Mouse (Mus musculus) hindbrain, postnatal 0 days (tissue): Measurements from ENCODE around the gene Slc37a3. TPM values are rescaled to one million over a fixed set of nuclear protein-coding genes. Genes with fewer than 3 reads are reported as not detected.

Source experiments
- ATAC-seq: fragments of 200-750 bp; cut with Nextera tagmentation; 2 replicates; pipeline ENCODE4 v1.8.0; 2017; ENCODE audit warnings: mild to moderate bottlenecking, moderate TSS enrichment, moderate library complexity
- DNase-seq: peaks from one replicate; pipeline ENCODE4 v3.0.0-alpha.2; 2015; ENCODE audit warnings: low spot score
- H3K27ac ChIP-seq: fragments of 300-500 bp; sonication (generic); 2 replicates; pipeline ENCODE4 v1.5.1; 2014; ENCODE audit warnings: mild to moderate bottlenecking
- H3K27me3 ChIP-seq: fragments of 300-500 bp; sonication (generic); 2 replicates; pipeline ENCODE4 v1.6.1; 2014; ENCODE audit warnings: low read length, mixed read lengths; ENCODE audit not compliant: insufficient read depth
- H3K36me3 ChIP-seq: fragments of 300-500 bp; sonication (generic); 2 replicates; pipeline ENCODE4 v1.6.1; 2014; ENCODE audit warnings: low read length, mixed read lengths; ENCODE audit not compliant: insufficient read depth
- H3K4me1 ChIP-seq: fragments of 300-500 bp; sonication (generic); 2 replicates; pipeline ENCODE4 v1.6.1; 2014; ENCODE audit warnings: antibody characterized with exemption, low read length, mixed read lengths; ENCODE audit not compliant: insufficient read depth
- H3K4me2 ChIP-seq: fragments of 300-500 bp; sonication (generic); 2 replicates; pipeline ENCODE4 v1.6.1; 2014; ENCODE audit warnings: low read depth, mild to moderate bottlenecking, low read length, moderate library complexity, mixed read lengths
- H3K4me3 ChIP-seq: fragments of 300-500 bp; sonication (generic); 2 replicates; pipeline ENCODE4 v1.5.1; 2014; ENCODE audit warnings: low read length
- H3K9ac ChIP-seq: fragments of 300-500 bp; sonication (generic); replicated peaks from 2 replicates; pipeline ENCODE4 v1.6.1; 2014; ENCODE audit warnings: mild to moderate bottlenecking, low read length, moderate library complexity, mixed read lengths
- H3K9me3 ChIP-seq: fragments of 300-500 bp; sonication (generic); 2 replicates; pipeline ENCODE4 v1.6.1; 2016; ENCODE audit warnings: low read length, mixed read lengths
- CTCF ChIP-seq: IDR thresholded peaks from 2 replicates; pipeline ENCODE4 v1.5.1; 2016; ENCODE audit warnings: antibody characterized with exemption, control low read depth, low read depth
- WGBS: fragments of 180-500 bp; shearing (Covaris S2); extraction: QIAGEN DNeasy Blood & Tissue Kit; methylation state at CpG from one replicate; pipeline ENCODE4 v1.1.7; 2014; 5-methylcytosine and 5-hydroxymethylcytosine counted together
- polyA plus RNA-seq: library from polyadenylated mRNA; unstranded; fragments of >200 nt; fragmentation: Nextera tagmentation; extraction: Ambion mirVana; gene quantifications from 2 replicates; pipeline ENCODE4 v1.2.1, GENCODE M21; 2015
- total RNA-seq: library from RNA; depleted of rRNA; stranded (reverse); fragments of >200 nt; gene quantifications from 2 replicates; pipeline ENCODE4 v1.2.3, GENCODE M21; 2014

Slc37a3 gene
- total and polyA plus RNA-seq, 2 experiments from 2014 or later, result 45.6 to 48.2 TPM

DNA sequence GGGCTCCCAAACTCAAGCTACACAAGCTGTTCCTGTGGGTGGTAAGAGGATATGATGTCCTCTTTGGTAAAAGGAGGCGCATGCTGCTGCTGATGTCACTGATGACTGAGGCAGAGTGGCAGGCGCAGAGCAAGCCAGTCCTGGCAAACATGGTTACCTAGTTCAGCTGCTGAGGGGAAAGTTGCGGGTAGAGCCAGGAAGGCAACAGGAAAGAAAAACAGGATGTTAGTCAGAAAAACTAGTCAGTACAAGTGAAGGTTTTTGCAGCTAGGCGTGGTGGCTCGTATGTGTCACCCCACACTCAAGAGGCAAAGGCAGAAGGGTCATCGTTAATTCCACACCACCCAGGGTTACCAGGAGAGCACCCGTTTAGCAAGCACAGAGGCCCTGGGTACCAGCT is 43.3 kb downstream of the Slc37a3 start:
- no peaks in the 10 kb centered on the region for H3K9me3 ChIP-seq
- no peaks in the 10 kb centered on the region for H3K27me3 ChIP-seq
- H3K4me2 ChIP-seq, result no peak overlapping the region
- 90% methylated on average over 7 of the region's 7 CpGs for WGBS
- H3K36me3 ChIP-seq, result peaks cover 24% of the 10 kb centered on the region
- H3K4me1 ChIP-seq, result no peaks in the 10 kb centered on the region
- no peak overlapping the region for H3K4me3 ChIP-seq
- DNase-seq (no peak), ATAC-seq (no peak)
- H3K27ac ChIP-seq, result no peak overlapping the region
- TF ChIP-seq CTCF, result no peak
- H3K9ac ChIP-seq, result no peak overlapping the region

DNA sequence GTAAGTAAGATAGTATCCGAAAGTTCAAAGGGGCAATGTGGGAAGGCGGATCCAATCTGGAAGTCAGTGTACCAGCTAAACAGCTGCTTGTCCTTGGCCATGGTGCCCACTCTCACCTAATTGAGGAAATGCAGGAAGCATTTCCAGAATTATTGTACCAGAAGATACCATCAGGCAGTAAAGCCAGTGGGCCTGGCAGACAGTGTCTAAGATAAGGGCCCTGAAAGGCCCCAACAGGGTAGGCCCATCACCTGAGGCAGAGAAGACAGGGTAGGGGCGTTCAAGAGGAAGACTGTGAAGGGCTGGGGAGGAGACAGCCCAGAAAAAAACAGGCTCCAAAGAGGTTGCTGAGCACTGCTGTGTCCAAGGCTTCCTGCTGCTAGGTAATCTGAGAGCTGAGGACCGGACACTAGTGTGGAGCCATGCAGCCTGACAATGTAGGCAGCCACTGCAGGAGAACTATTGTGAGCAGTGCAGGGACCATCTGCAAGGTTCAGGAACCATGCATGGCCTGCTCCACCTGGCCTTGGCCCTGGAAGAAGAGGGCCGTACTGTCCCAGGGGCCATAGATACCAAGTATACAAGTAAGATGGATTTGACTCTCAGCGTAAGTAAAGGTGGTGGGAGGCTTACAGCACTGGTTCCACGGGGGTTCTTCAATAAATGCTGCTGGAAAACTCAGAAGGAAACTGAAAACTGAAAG is 45.3 kb downstream of the Slc37a3 start:
- H3K27ac ChIP-seq, result no peak overlapping the region
- ATAC-seq (no peak), DNase-seq (no peak)
- H3K4me1 ChIP-seq, result no peaks in the 10 kb centered on the region
- peaks cover 19% of the 10 kb centered on the region for H3K36me3 ChIP-seq
- no peak overlapping the region for H3K4me3 ChIP-seq
- WGBS, result 86% methylated on average over 7 of the region's 7 CpGs
- H3K27me3 ChIP-seq, result no peaks in the 10 kb centered on the region
- no peak overlapping the region for H3K9ac ChIP-seq
- H3K9me3 ChIP-seq, result no peaks in the 10 kb centered on the region
- H3K4me2 ChIP-seq, result no peak overlapping the region
- no peak for TF ChIP-seq CTCF

DNA sequence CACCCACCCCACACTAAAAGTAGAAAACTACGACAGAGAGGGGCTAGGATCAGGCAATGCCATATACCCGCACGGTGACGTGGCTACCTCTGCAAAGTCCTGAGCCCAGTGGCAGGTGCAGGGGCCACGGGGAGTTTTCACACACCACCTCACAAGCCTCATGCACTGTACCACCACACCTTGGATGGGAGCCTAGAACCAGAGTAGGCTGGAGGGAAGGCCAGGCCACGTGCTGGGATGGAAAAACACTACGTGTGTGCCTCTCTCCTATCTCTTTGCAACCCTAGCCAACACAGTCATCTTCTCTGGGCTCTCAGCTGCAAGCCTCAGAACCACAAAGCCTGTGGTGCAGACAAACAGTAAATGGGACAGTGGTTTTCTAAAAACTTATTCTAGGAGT is 46.5 kb downstream of the Slc37a3 start:
- 90% methylated on average over 7 of the region's 7 CpGs for WGBS
- Histone ChIP-seq H3K9me3 (no peaks in the 10 kb centered on the region), H3K27ac (no peak overlapping the region), H3K4me2 (no peak overlapping the region), H3K4me3 (no peak overlapping the region), H3K27me3 (no peaks in the 10 kb centered on the region), H3K36me3 (peaks cover 10% of the 10 kb centered on the region; the same call in 1 of the 2 replicates), H3K4me1 (no peaks in the 10 kb centered on the region), H3K9ac (no peak overlapping the region)
- no peak for DNase-seq
- no peak for ATAC-seq
- TF ChIP-seq CTCF, result no peak

DNA sequence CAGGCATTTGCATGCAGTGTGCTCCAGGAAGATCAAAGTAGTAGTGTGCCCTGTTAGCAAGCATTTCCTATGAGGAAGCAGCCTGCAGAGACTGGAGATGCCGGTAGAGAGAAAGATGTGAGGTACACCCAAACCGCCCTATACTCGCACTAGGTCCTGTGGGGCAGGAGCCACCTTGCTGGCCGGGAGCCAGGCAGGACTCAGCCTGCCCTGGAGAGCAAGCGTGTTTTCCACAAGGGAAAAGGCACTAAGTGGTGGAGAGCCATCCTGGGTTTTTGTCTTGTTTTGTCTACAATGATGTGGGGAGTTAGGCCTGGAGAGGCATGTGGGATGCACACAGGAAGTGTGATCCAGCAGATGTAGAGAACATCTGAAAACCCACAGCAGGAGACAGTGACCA is 57.2 kb downstream of the Slc37a3 start:
- 88% methylated on average over 5 of the region's 5 CpGs for WGBS

DNA sequence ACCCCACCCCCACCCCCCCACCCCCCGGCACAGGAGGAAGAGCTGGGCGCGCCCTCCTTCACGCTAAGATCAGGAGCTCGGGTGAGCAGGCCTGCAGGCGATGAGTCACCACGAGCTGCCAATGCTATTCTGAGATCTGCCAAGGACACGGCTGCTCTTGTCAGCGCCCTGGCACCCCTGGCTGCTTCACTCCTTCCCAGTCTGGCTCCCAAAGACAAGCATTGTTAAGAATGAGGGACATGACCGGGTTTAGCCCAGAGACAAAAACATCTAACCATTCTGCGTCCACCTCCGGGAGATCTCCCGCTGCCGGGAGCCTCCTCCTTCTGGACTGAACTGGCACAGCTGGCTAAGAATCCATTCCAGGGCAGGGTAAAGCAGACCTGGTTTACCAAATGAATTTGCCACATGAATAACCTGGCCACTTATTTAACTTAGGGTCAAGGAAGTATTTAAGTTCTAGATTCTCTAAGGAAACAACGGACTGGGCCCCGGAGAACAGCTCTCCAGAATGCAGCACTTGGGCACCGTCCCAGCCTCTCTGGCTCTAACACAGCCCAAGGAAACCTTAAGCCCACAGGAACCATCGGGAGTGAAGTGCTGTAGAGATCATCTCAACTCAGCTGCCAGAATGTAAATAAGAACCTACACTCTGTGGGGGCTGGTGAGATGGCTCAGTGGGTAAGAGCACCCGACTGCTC is 58.3 kb downstream of the Slc37a3 start:
- Histone ChIP-seq H3K4me1 (no peaks in the 10 kb centered on the region; the same call in 1 of the 2 replicates), H3K27me3 (no peaks in the 10 kb centered on the region), H3K4me2 (no peak overlapping the region), H3K36me3 (no peaks in the 10 kb centered on the region), H3K9ac (no peak overlapping the region), H3K27ac (peak overlapping the region; percentile 66; the same call in 1 of the 2 replicates), H3K9me3 (no peaks in the 10 kb centered on the region), H3K4me3 (no peak overlapping the region)
- WGBS, result 27% methylated on average over 18 of the region's 19 CpGs
- 0 out of 2 replicates have a peak, but pooled peaks have one; percentile 13 for TF ChIP-seq CTCF
- DNase-seq (peak; percentile 73), ATAC-seq (peak; percentile 88)

More for the DNA sequence above, 57.2 kb downstream of the Slc37a3 start:
- H3K36me3 ChIP-seq, result no peaks in the 10 kb centered on the region
- no peak for TF ChIP-seq CTCF
- no peak overlapping the region for H3K4me3 ChIP-seq
- no peak for ATAC-seq
- H3K4me2 ChIP-seq, result no peak overlapping the region
- no peak for DNase-seq
- H3K9me3 ChIP-seq, result no peaks in the 10 kb centered on the region
- no peak overlapping the region for H3K27ac ChIP-seq
- no peak overlapping the region for H3K9ac ChIP-seq
- H3K27me3 ChIP-seq, result no peaks in the 10 kb centered on the region
- H3K4me1 ChIP-seq, result no peaks in the 10 kb centered on the region; the same call in 1 of the 2 replicates

DNA sequence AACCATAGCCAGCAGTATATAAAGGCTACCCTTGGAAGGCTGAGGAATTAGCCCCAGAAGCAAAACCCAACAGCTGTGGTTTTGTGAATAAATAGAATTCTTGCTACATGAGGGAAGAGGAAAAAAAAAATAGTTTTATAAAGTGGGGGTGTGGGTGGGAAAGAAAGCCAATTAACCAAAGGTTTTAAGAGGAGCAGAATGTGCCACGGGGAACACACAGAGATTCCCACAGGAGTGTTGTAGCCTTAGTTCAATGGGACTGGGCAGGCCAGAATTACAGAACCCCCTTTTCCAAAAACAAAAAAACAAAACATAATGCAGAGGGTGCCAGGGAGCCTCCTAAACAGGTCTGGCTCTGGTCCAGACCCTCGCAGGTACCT is 58.9 kb downstream of the Slc37a3 start:
- ATAC-seq, result no peak
- Histone ChIP-seq H3K27ac (no peak overlapping the region), H3K4me2 (no peak overlapping the region), H3K9me3 (no peaks in the 10 kb centered on the region), H3K9ac (no peak overlapping the region), H3K27me3 (no peaks in the 10 kb centered on the region), H3K4me3 (no peak overlapping the region), H3K36me3 (no peaks in the 10 kb centered on the region), H3K4me1 (no peaks in the 10 kb centered on the region; the same call in 1 of the 2 replicates)
- 90% methylated on average over 2 of the region's 2 CpGs for WGBS
- no peak for TF ChIP-seq CTCF
- DNase-seq, result no peak
